Mouse (Mus musculus) G1E (cell line): ENCODE measurements at regions not wholly inside any gene's neighbourhood (a gene's known extent, or its start where the extent isn't known, plus 50 kb on each side); places are given as distances from the start of the nearest gene placed in this dataset.

Source experiments
- CTCF ChIP-seq: IDR thresholded peaks from 2 replicates; pipeline ENCODE4 v1.5.1; 2012; ENCODE audit warnings: low read depth, low read length, inconsistent platforms, mixed read lengths
- GATA2 ChIP-seq: IDR thresholded peaks from 2 replicates; pipeline ENCODE4 v1.6.1; 2012; ENCODE audit warnings: low read depth, low read length, inconsistent platforms, borderline replicate concordance

DNA sequence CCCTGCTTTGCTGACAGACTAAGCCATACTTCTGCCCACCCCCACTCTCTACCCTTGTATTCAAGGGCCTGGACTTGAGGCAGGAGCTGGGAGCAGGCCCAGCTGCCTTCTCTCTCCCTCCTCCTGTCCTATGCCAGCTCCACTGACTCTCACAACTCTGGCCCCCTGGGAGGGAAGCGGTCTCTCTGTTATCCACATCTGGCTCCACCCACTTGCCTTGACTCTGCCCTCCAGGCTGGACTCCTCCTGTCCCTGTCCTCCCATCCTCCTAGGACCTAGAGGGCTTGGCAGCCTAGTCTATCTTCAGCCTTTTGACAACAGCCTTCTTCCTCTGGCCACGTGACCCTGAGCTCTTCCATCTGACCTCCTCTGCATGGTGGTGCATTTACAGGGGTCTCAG is 80.0 kb upstream of the Rxra start:
- TF ChIP-seq GATA2 (no peak), CTCF (no peak)
